Mouse (Mus musculus) urinary bladder, postnatal 36 days (tissue): ENCODE measurements around the gene Dhfr.
"Not testable (repeated sequence)": the region's sequence is repeated elsewhere in the genome, so short reads cannot be mapped to it uniquely, and the experiment has no call there.

ENCODE experiments used
- DNase-seq, 2 experiments: peaks; one replicate each; pipeline ENCODE4 v3.0.0; 2022; ENCODE audit warnings: low spot score in 2 of 2, mixed read lengths in 1 of 2

Dhfr gene

DNA sequence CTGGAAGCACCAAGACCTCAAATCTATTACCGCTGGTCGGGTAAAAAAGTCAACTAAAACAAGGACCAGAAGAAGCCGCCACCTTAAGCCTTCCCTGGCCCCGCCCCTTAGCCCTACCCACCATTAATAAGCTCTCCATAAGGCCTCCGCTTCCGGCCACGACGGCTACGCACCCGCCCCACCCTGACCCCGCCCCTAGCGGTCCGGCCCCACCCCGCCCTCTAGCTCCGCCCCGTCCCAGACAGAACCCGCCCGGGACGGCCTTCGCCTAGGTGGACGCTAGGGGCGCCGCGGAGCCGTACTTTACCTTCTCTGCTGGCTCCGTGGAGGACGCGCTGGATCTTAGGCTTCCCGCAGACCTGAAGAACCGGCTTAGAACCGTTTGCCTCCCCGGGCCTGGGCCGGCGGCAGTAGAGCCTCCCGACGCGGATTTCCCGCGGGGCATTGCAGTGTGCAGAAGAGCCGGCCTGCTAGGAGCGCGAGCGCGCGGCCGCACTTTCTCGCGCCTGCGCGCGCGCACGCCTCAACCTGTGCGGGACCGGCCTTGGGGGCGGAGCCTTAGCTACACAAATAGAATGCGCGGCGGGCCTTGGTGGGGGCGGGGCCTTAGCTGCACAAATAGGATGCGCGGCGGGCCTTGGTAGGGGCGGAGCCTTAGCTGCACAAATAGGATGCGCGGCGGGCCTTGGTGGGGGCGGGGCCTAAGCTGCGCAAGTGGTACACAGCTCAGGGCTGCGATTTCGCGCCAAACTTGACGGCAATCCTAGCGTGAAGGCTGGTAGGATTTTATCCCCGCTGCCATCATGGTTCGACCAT is at the start of gene Dhfr, which contains the start of gene Msh3:
Gene Dhfr, plus strand, starts transcription at position 271 of the 816 bp plus-strand sequence.
Gene Msh3, minus strand, starts transcription at position 548 of the 816 bp plus-strand sequence.
- DNase-seq: peak; percentile 94 to 95

DNA sequence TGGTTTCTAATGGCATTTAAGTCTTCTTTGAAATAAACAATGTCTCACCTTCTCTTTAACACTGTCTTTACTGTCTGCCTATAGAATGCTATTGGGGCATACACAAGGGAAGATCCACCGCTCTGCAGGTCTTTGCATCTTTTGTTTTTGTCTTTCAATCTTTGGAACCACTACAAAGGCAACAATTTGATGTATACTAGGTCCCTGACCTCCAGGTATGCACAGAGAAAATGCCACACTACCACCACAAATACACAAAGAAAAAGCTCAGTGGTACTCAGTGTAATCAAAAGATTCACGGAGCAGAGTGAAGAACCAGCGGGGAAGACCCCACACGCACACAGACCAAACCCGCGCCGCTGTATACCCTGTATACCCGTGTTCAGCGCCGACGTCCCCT is 48.8 kb upstream of the Dhfr start, which contains the start of gene Gm20379:
Gene Gm20379, plus strand, starts transcription at position 301 of the 400 bp plus-strand sequence.
- DNase-seq: no peak

DNA sequence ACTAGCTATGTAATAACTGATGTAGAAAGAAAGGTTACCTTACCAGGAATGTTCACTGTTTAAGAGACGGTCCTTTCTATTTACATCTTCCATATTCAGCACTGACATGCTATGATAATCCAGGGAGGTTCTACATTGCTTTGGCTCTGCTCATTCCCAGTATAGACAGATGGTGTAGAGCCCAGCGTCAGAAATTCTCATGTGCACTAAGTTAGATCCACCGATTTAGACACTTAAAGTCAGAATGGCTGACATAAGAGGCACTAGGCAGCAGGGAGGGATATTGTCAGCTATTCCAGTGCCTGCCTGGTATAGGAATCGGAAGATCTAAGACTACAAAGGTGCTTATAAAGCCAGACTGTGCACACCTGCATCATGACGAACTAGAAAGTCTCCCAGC is 39.9 kb upstream of the Dhfr start:
- DNase-seq: no peak

DNA sequence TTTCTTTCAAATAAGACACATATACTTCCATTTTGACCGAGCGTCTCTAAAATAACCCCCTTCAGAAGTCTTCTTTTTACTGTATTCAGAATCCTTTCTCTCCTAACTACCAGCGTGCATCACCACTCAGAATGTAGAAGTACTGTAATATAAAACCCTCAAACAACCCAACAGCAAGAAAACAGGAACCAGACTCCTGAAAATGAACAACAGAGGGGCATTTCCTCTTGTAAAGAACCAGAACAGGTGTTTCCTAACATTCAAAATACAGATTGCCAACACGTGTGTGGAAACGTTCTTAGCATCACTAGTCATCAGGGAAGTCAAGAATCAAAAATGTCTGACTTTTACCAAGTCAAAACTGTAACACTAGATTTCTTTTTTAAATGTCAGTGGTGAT is 33.8 kb upstream of the Dhfr start:
- DNase-seq: no peak

DNA sequence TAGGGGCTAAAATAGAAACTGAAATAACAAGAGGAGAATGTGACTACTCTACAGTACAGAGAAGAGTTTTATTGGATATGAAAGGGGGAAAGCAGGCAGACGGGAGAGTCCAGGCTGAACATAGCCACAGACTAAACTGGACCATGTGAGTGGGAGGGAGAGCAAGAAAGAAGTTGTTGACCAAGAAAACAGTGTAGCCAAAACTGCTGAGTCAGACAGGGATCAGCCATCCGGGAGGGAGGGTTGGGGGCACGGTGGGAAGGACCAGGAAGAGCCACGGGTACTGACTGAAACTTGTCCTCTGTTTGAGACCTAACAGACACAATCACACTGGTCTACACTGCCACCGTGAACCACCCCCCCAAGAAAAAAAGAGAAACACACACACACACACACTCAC is 28.5 kb upstream of the Dhfr start:
- DNase-seq: no peak

DNA sequence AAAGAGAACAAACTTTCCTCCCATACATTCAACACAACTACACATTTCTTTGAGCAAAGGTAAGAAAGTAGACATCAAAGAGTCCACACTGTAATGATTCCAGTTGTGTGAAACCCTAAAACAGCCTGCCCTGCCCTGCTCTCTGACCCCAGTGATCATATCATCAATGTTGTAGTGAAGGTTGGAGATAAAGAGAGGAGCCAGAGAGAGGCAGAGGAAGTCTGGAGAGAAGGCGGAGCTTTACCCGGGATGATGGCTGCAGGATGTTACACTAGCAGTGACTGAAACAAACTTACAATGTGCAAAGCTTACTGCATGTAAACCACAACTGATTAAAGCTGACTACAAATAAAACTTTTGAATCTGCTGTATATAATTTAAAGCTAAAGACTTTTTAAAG is 26.5 kb upstream of the Dhfr start:
- no peak for DNase-seq

DNA sequence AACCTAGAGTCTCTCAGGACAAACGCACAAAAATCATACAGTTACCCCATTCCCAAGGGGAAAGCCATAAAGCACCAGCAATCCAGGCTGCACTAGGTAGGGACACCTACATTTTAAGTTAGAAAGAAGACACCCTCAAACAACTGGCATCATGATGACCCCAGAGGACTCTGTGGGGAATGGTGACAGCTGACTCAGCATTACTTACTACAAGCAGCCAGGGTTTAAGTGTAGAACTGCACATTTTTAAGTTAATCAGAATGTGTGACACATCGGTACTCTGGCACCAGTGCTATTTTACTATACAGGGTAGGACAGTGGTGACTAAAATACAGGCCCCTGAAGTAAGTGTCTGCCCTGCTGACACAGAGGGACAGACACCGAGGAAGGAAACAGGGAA is 23.9 kb upstream of the Dhfr start:
- no peak for DNase-seq

DNA sequence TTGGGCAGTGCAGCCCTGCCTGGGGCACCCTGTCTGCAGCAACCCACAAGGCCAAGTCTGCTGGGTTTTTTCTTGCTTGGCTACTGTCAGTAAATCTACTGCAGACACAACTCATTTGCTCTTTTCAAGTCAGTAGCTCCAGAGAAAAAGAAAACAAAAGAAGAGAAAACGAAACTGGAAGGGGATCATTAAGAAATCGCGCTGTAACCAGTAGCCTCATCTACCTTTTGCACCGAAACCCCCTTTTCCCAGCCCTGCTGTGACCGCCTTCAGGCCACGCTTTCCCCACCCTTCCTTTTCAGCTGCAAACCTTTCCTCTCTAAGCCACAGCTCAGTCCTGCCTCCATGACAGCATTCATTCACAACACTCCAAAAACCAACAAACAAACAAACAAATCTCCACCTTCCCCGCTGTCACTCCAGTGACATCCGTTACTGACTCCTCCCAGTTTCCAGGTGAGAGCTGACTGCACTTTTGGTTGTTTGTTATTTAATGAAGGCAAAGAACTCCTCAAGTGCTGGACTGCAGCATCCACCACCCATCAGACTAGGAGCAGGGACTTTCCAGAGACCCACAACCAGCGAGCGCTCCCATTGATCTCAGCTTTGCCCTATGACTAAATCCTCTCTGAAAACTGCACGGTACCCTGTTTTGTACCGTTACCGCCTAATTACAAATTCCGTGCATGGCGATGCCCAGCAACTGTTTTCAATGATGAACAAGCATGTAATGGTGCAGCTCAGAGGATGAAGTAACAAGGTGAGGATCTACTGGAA is 22.2 kb upstream of the Dhfr start:
- no peak for DNase-seq

DNA sequence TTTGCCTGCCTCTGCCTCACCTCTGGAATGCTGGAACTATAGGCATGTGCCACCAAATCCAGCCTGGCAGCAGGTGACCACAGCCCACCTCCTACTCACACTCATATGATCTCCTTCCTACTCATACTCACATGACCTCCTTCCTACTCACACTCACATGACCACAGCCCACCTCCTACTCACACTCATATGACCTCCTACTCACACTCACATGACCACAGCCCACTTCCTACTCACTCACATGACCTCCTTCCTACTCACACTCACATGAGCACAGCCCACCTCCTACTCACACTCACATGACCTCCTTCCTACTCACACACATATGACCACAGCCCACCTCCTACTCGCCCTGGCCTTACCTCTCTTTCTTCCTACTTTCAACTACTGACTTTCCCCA is 17.7 kb upstream of the Dhfr start:
- no peak for DNase-seq

DNA sequence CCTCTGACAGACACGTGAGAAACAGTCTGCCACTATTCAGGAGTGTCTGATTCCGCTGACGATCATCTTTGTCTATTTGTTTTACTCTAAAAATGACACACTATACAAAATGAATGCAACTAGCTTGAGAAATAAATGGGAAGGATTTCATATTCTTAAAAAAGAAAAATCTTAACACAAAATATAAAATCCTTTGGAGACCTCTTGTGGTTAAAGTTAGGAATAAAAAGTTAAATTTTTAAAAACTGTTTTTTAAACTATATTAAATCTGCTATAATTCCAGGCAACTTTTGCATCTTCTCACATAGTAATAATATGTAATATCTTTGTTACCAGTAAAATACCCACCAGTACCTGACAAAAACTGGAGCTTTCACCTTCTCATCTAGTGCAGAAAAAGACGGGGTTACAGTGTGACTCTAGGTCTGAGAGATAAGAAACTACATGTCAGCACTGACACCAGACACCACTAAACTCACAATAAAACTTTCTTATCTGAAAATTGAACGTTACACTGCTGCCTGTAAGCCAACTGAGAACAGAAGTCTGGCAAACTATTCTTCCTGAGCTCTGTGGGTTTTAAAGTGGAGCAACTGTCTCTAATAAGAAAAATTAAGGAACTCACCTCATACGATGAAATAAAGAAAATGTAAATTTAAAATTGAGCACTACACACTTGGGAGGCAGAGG is 16.6 kb upstream of the Dhfr start:
- DNase-seq: no peak

DNA sequence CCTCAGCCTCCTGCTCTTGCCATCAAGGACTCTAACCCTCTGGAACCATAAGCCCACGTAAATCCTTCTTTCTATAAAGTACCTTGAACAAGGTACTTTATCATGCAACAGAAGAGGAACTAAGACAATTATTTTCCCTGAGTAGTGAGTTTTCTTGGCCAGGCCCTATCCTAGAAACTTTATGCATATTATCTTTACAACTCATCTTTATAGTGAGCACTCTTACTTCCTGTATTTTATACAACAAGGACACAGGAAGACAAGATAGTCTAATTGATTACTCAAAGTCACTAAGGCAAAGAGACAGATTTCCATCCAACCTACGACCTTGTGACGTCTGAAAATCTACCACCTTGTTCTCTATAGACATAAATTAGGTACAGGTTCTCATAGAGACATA is 14.7 kb upstream of the Dhfr start:
- DNase-seq: no peak

DNA sequence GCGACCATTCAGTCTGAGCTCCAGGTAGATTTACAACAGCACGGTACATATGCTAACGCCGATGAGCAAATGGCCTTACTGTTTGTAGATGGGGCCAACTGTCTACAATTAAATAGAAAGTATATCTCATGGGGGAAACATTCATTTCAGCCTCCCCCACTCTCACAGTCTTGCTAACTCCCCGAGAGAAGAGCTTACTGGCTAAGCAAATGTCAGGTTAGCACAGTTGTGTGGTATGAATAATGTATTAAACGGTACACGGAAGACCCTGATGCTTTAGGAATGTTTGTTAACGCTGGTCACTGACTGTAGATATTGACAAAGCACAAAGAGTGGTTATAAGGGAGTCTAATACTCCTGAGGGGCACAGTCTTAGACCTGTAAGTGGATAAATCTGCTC is 10.5 kb upstream of the Dhfr start:
- no peak for DNase-seq

DNA sequence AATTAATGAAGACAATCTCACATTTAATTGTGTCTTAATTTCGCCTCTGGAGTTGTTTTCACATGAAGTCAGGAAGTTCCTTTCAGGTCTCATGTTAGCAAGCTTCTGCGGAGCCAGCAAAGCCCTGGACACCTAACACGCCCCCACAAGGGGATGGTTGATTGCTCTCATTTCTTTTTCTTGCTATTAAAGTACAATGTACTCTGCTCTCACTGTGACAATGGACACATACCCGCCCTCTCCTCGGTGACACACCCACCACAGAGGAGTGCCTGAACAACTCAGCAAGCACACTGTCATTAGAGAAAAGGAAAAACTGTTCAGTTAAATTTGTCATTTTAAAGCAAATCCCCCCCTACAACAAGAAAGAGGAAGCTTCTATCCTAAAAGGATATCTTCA is 8.2 kb upstream of the Dhfr start:
- no peak for DNase-seq

DNA sequence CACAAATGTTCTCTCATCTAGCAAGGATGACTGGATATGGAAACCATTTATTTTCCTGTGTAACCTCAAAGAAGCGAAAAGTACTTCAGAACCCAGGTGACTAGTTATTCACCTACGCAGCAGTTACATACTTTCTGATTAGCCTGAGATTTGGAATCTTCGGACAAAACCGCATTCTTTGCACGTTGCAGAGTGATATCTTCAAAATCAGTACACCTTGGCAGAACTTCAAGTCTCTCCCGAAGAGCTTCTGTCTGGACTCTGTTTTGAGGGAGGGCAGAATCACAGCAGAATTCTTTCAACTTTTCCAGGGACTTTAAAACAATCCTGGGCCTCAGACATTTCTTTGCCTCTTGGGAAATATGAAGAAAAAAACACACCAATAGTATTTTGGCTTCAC is 3.4 kb upstream of the Dhfr start:
- DNase-seq: no peak

DNA sequence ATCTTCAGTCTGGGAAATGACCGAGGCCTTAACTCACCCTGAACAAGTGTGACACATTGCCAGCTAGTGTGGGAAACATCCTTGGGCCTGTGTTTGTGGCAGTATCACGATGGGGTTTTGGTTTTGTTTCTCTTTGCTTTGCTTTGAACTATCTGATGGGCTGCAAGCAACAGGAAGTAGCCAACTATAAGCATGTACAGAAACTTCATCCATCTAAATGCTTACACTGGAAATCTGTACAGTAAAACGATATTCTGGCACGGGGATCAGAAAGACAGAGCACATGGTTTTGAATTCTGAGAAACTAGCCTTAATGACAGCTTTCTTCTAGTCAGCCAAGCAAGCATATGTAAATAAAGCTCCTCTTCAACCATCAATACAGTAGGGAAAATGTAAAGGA is 570 bp upstream of the Dhfr start:
- DNase-seq: peak in 1 of 2 experiments; percentile 2

DNA sequence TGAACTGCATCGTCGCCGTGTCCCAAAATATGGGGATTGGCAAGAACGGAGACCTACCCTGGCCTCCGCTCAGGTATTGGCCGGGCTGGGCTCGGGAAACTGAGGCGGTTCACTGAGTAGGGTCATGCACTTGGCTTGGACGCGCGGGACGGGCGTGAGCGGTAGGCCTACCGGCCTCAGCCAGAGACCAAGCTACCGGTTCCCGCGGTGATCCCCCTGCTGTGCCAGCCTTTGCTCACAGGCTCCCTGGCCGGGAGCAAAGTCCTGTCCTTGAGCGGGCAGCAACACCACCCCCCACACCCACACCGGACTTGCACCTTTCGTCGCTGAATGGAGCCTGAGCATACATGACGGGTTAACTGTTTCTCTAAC is 732 bp downstream of the Dhfr start:
- no peak for DNase-seq

DNA sequence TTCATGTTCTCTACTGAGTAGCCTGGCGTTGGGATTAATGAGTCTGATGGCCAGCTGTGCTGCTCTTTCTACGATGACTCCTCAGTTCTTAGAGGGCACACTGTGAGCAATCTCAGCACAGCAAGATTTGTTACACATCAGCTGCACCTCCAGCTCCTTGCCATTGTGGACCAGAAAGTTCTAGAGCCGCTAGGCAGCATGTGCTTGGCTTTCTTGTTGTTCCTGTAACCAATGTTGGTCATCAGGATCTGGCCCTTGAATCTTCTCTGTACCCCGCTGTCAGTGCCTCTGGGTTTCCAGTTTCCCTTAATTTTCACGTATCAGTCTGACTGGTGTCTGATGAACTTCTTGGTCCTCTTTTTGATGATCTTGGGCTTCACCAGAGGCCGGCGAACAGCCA is 1.9 kb downstream of the Dhfr start:
- no peak for DNase-seq

DNA sequence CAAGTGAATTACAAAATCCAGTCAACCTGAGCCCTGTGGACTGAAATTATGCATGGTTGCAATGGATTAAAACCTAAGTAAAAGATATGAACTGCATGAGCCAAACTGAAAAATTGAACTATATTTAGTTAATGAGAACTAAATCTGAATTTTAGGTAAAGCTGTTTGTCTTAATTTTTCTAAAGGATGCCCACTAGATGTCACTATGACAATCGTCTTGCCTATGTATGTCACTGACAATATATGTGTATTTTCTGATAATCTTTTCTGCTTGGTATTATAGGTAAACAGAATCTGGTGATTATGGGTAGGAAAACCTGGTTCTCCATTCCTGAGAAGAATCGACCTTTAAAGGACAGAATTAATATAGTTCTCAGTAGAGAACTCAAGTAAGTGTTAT is 3.1 kb downstream of the Dhfr start:
- no peak for DNase-seq

DNA sequence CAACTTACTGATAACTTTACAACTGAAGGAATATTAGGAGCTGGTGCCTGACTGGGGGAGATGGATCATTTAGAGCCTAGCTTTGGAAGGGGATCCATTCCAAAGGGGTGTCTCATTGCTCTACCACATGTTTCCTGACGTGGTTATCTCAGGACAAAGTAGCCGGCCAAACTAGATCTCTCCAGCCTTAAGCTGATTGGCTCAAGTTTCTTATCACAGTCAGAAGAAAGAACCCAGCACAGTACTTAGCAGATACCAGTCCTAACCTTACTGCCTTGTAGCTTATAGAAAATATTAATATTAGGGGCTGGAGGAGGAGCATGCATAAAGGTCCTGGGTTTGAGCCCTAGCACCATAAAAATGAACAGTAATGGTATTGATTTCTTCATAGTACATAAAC is 7.1 kb downstream of the Dhfr start:
- DNase-seq: no peak

DNA sequence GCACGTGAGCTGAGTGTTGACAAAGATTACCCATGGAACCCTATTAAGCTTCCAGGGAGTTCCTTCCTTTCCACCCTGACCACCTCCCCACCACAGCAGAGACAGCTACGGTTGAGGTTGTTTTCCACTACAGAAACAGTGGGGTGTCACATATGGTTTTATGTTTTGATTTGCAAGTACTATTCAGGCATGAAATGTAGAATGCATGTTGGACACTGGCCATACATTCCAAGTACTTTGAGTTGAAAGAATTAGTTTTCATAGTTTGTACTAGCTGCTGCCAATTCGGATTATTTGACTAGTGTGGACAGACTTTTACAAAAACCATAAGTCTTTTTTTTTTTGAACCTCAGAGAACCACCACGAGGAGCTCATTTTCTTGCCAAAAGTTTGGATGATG is 10.8 kb downstream of the Dhfr start:
- no peak for DNase-seq

DNA sequence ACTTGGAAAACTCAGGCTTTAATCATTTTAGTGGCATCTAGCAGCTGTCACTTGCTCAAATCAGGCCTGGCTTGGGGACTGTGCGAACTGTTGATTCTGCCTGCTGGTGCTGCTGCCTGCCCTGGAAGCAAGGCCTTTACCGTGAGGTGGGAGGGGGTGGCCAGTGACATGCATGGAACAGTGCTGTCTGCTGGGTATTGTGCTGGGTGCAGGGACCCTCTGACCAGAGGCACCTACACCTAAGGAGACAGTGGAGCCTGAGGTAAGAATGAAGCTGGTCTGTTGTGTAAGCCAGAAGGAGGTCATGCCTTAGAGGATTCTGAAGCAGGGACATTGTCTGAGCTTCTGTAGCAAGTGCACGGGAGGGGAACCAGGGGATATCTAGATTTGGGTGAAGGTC is 16.3 kb downstream of the Dhfr start:
- DNase-seq: no peak

DNA sequence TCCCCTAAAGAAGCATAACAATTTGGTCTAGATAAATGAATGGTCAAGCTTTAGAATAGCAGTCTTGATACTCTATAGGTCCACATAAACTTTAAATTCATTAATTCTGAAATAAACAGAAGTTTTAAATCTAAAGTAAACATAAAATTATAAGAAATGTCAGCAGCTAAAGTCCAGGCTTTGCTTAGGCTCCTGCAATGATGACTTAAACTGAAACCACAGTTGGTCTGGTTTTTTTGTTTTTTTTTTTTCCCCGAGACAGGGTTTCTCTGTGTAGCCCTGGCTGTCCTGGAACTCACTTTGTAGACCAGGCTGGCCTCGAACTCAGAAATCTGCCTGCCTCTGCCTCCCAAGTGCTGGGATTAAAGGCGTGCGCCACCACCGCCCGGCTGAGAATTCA is 16.9 kb downstream of the Dhfr start:
- DNase-seq: not testable (repeated sequence)

DNA sequence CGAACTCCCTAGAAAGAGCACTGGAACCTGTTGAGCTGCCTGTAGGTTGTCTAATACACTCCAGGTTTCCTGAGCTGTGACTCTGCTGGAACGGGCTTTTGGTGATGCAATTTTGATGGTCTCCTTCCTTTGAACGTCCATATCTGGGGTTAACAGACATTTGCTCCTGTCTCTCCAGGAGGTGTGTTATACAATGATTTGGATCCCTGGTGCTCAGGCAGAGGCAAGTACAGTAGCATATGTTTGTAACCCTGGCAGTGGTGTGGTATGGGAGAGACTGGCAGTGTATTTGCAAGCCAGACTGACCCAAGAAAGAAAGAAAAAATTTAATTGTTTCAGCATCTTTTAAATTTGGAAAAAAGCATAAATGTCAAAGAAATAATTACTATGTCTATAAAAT is 32.8 kb downstream of the Dhfr start:
- DNase-seq: no peak
